Mouse (Mus musculus): ENCODE data around the gene Shc4. TPM values are rescaled to one million over a fixed set of nuclear protein-coding genes. Genes with fewer than 3 reads are reported as not detected.

Shc4 gene
- total RNA-seq, 2 experiments from 2014 or later: 0.71 to 1.0 TPM

GRCm38 (mm10) chr2:125577670-125578069 lies 146.3 kb downstream of the Shc4 start:
- peak; percentile 50 for DNase-seq (ENCODE audit: low spot score)

Other genes starting within 250 kb of the Shc4 start
- gene Gm9913, start 219.1 kb downstream of the Shc4 start, total RNA-seq (2021): under 1 TPM in 1 of 2 experiments, not detected in 1; 0.09 TPM
- 10 to 100 TPM; 27.7 to 33.8 TPM for gene Fbn1, start 216.2 kb downstream of the Shc4 start, total RNA-seq (2021)
- under 1 TPM; 0.83 to 0.91 TPM for gene Cep152, start 99.0 kb downstream of the Shc4 start, total RNA-seq (2021)
- 10 to 100 TPM; 19.1 to 23.3 TPM for gene Eid1, start 51.1 kb downstream of the Shc4 start, total RNA-seq (2021)
- 10 to 100 TPM; 15.0 to 17.0 TPM for gene Secisbp2l, start 58.7 kb upstream of the Shc4 start, total RNA-seq (2021)
- gene Galk2, start 135.0 kb upstream of the Shc4 start, total RNA-seq (2021): 1 to 10 TPM; 3.1 to 3.2 TPM
- gene Cops2, start 135.0 kb upstream of the Shc4 start, total RNA-seq (2021): 100 to 1,000 TPM; 104 to 105 TPM

Data from gastrocnemius, adult 18-20 months (tissue).